Mouse (Mus musculus) ovary, postnatal 14 days (tissue): Measurements from ENCODE around the gene Gm11569.
"Not testable (repeated sequence)": the region's sequence is repeated elsewhere in the genome, so short reads cannot be mapped to it uniquely, and the experiment has no call there.

Experiments used
- DNase-seq: peaks from one replicate; pipeline ENCODE4 v3.0.0; 2022; ENCODE audit warnings: low spot score

Gene Gm11569

GRCm38 (mm10) chr11:99798832-99799231 lies at the start of gene Gm11569:
Gene Gm11569, minus strand, starts transcription at chr11:99798932.
- not testable (repeated sequence) for DNase-seq

- no peak for DNase-seq
Measured at GRCm38 (mm10) chr11:99846746-99847145, 48.0 kb upstream of the Gm11569 start.

GRCm38 (mm10) chr11:99842185-99842584 lies 43.5 kb upstream of the Gm11569 start:
- no peak for DNase-seq

GRCm38 (mm10) chr11:99837966-99838365 lies 39.2 kb upstream of the Gm11569 start, which contains the start of gene 2300003K06Rik:
Gene 2300003K06Rik, minus strand, starts transcription at chr11:99838066.
- no peak for DNase-seq

- not testable (repeated sequence) for DNase-seq
Measured at GRCm38 (mm10) chr11:99815566-99815965, 16.8 kb upstream of the Gm11569 start, which contains the start of gene Gm11564. Gene Gm11564, minus strand, starts transcription at chr11:99815666.

- not testable (repeated sequence) for DNase-seq
Measured at GRCm38 (mm10) chr11:99809792-99810191, 11.1 kb upstream of the Gm11569 start, which contains the start of gene Krtap4-13. Gene Krtap4-13, minus strand, starts transcription at chr11:99809892.

- not testable (repeated sequence) for DNase-seq
Measured at GRCm38 (mm10) chr11:99804346-99804745, 5.6 kb upstream of the Gm11569 start, which contains the start of gene Gm11554. Gene Gm11554, minus strand, starts transcription at chr11:99804446.

- no peak for DNase-seq
Measured at GRCm38 (mm10) chr11:99793367-99793766, 5.4 kb downstream of the Gm11569 start, which contains the start of gene Gm11596. Gene Gm11596, minus strand, starts transcription at chr11:99793467.

- DNase-seq = not testable (repeated sequence)
Measured at GRCm38 (mm10) chr11:99784900-99785299, 13.8 kb downstream of the Gm11569 start, which contains the start of gene Krtap4-9. Gene Krtap4-9, plus strand, starts transcription at chr11:99785200.

GRCm38 (mm10) chr11:99780604-99781003 lies 18.1 kb downstream of the Gm11569 start, which contains the start of gene Krtap4-8:
Gene Krtap4-8, minus strand, starts transcription at chr11:99780704.
- DNase-seq = no peak

- no peak for DNase-seq
Measured at GRCm38 (mm10) chr11:99778401-99778800, 20.3 kb downstream of the Gm11569 start.

GRCm38 (mm10) chr11:99772813-99773212 lies 25.9 kb downstream of the Gm11569 start, which contains the start of gene Gm11595:
Gene Gm11595, minus strand, starts transcription at chr11:99772913.
- not testable (repeated sequence) for DNase-seq

- DNase-seq = no peak
Measured at GRCm38 (mm10) chr11:99768410-99768809, 30.3 kb downstream of the Gm11569 start.

GRCm38 (mm10) chr11:99758877-99759276 lies 39.9 kb downstream of the Gm11569 start:
- DNase-seq = no peak
